Mouse (Mus musculus): ENCODE measurements around the gene Zfp820. TPM values are rescaled to one million over a fixed set of nuclear protein-coding genes. Genes with fewer than 3 reads are reported as not detected.
"Not testable (repeated sequence)": the region's sequence is repeated elsewhere in the genome, so short reads cannot be mapped to it uniquely, and the experiment has no call there.

The Zfp820 gene
- polyA plus RNA-seq (2012; rRNA removed): 2.5 and 4.4 TPM in 2 replicates
- polyA plus RNA-seq (2014; fragmentation: Nextera tagmentation; extraction: Ambion mirVana): 9.5 and 10.4 TPM in 2 replicates

- 2% methylated on average over 21 of the region's 22 CpGs for WGBS
- ATAC-seq (ENCODE audit: low FRiP score, low read depth): peak; percentile 98
- H3K9me3 ChIP-seq (ENCODE audit: control insufficient read depth, low read length): no peaks in the 10 kb centered on the region
- H3K36me3 ChIP-seq (ENCODE audit: control insufficient read depth, insufficient read depth, low read length): no peaks in the 10 kb centered on the region
- H3K27ac ChIP-seq (replicated peaks; ENCODE audit: low read depth, low read length): peak within 1 kb of the TSS; percentile 80
- peak within 1 kb of the TSS; percentile 51 for H3K4me2 ChIP-seq (replicated peaks; ENCODE audit: low read depth, low read length, severe bottlenecking)
- DNase-seq (ENCODE audit: low spot score): peak; percentile 97
- no peaks in the 10 kb centered on the region for H3K27me3 ChIP-seq (ENCODE audit: control insufficient read depth, insufficient read depth, low read length)
- peak within 1 kb of the TSS; percentile 65 for H3K4me3 ChIP-seq (replicated peaks; ENCODE audit: low read length)
- 0 out of 2 replicates have a peak, but pooled peaks have one; percentile 41 for TF ChIP-seq POLR2A (IDR thresholded peaks at IDR 0.05; ENCODE audit: borderline replicate concordance, extremely low read depth, insufficient read depth, insufficient read length)
- peak within 1 kb of the TSS; percentile 68 for H3K9ac ChIP-seq (ENCODE audit: low read depth, low read length, severe bottlenecking)
- H3K4me1 ChIP-seq (ENCODE audit: control insufficient read depth, insufficient read depth, low read length): no peaks in the 10 kb centered on the region
Measured at GRCm38 (mm10) chr17:21845545-21846321, at the start of gene Zfp820. Gene Zfp820 (minus strand): TSS chr17:21845772.

GRCm38 (mm10) chr17:21871256-21871655 lies 25.7 kb upstream of the Zfp820 start:
- H3K9me3 ChIP-seq (ENCODE audit: control insufficient read depth, low read length): no peaks in the 10 kb centered on the region
- 76% methylated on average over 1 of the region's 1 CpGs for WGBS
- H3K27me3 ChIP-seq (ENCODE audit: control insufficient read depth, insufficient read depth, low read length): no peaks in the 10 kb centered on the region
- H3K4me2 ChIP-seq (replicated peaks; ENCODE audit: low read depth, low read length, severe bottlenecking): no peak overlapping the region
- no peak overlapping the region for H3K4me3 ChIP-seq (replicated peaks; ENCODE audit: low read length)
- H3K9ac ChIP-seq (ENCODE audit: low read depth, low read length, severe bottlenecking): no peak overlapping the region
- H3K36me3 ChIP-seq (ENCODE audit: control insufficient read depth, insufficient read depth, low read length): no peaks in the 10 kb centered on the region
- H3K4me1 ChIP-seq (ENCODE audit: control insufficient read depth, insufficient read depth, low read length): no peaks in the 10 kb centered on the region
- ATAC-seq (ENCODE audit: low FRiP score, low read depth) (no peak), DNase-seq (ENCODE audit: low spot score) (no peak)
- TF ChIP-seq POLR2A (IDR thresholded peaks at IDR 0.05; ENCODE audit: borderline replicate concordance, extremely low read depth, insufficient read depth, insufficient read length): no peak
- no peak overlapping the region for H3K27ac ChIP-seq (replicated peaks; ENCODE audit: low read depth, low read length)

GRCm38 (mm10) chr17:21846322-21846582 lies 680 bp upstream of the Zfp820 start:
- WGBS: 95% methylated on average over 8 of the region's 8 CpGs
- H3K36me3 ChIP-seq (ENCODE audit: control insufficient read depth, insufficient read depth, low read length); DNase-seq (ENCODE audit: low spot score); H3K4me2 ChIP-seq (replicated peaks; ENCODE audit: low read depth, low read length, severe bottlenecking); H3K27ac ChIP-seq (replicated peaks; ENCODE audit: low read depth, low read length); H3K4me1 ChIP-seq (ENCODE audit: control insufficient read depth, insufficient read depth, low read length); H3K27me3 ChIP-seq (ENCODE audit: control insufficient read depth, insufficient read depth, low read length); H3K9ac ChIP-seq (ENCODE audit: low read depth, low read length, severe bottlenecking); H3K4me3 ChIP-seq (replicated peaks; ENCODE audit: low read length); ATAC-seq (ENCODE audit: low FRiP score, low read depth); H3K9me3 ChIP-seq (ENCODE audit: control insufficient read depth, low read length): not testable (repeated sequence)

- Histone ChIP-seq H3K4me2 (replicated peaks; ENCODE audit: low read depth, low read length, severe bottlenecking) (no peak overlapping the region), H3K4me1 (ENCODE audit: control insufficient read depth, insufficient read depth, low read length) (no peaks in the 10 kb centered on the region), H3K9me3 (ENCODE audit: control insufficient read depth, low read length) (no peaks in the 10 kb centered on the region), H3K27me3 (ENCODE audit: control insufficient read depth, insufficient read depth, low read length) (no peaks in the 10 kb centered on the region), H3K9ac (ENCODE audit: low read depth, low read length, severe bottlenecking) (no peak overlapping the region), H3K36me3 (ENCODE audit: control insufficient read depth, insufficient read depth, low read length) (peaks cover 2% of the 10 kb centered on the region; the same call in 1 of the 2 replicates), H3K27ac (replicated peaks; ENCODE audit: low read depth, low read length) (no peak overlapping the region), H3K4me3 (replicated peaks; ENCODE audit: low read length) (no peak overlapping the region)
- TF ChIP-seq POLR2A (IDR thresholded peaks at IDR 0.05; ENCODE audit: borderline replicate concordance, extremely low read depth, insufficient read depth, insufficient read length): no peak
- DNase-seq (ENCODE audit: low spot score) (no peak), ATAC-seq (ENCODE audit: low FRiP score, low read depth) (no peak)
- WGBS: 61% methylated on average over 2 of the region's 2 CpGs
Measured at GRCm38 (mm10) chr17:21838510-21838909, 7.1 kb downstream of the Zfp820 start.

GRCm38 (mm10) chr17:21801373-21801772 lies 44.2 kb downstream of the Zfp820 start:
- not testable (repeated sequence) for H3K4me3 ChIP-seq (replicated peaks; ENCODE audit: low read length); H3K9ac ChIP-seq (ENCODE audit: low read depth, low read length, severe bottlenecking); H3K4me1 ChIP-seq (ENCODE audit: control insufficient read depth, insufficient read depth, low read length); H3K4me2 ChIP-seq (replicated peaks; ENCODE audit: low read depth, low read length, severe bottlenecking); H3K9me3 ChIP-seq (ENCODE audit: control insufficient read depth, low read length); H3K27ac ChIP-seq (replicated peaks; ENCODE audit: low read depth, low read length); ATAC-seq (ENCODE audit: low FRiP score, low read depth); H3K36me3 ChIP-seq (ENCODE audit: control insufficient read depth, insufficient read depth, low read length); H3K27me3 ChIP-seq (ENCODE audit: control insufficient read depth, insufficient read depth, low read length)
- peak; percentile 10 for DNase-seq (ENCODE audit: low spot score)
- 42% methylated on average over 17 of the region's 19 CpGs for WGBS
